Mouse (Mus musculus) gastrocnemius, postnatal 14 days (tissue): ENCODE data around the gene Cfl1. TPM values are rescaled to one million over a fixed set of nuclear protein-coding genes. Genes with fewer than 3 reads are reported as not detected.
"Not testable (repeated sequence)": the region's sequence is repeated elsewhere in the genome, so short reads cannot be mapped to it uniquely, and the experiment has no call there.

Source experiments
- DNase-seq: peaks from one replicate; pipeline ENCODE4 v3.0.0; 2021; ENCODE audit warnings: mixed read lengths
- intact Hi-C: fragments of 180-260 bp; cut with DNase I; formaldehyde crosslinking; loops from one replicate; pipeline ENCODE4 v1.15.1; 2025; ENCODE audit warnings: low total_unique reads
- total RNA-seq, 2 experiments: library from RNA; stranded (reverse); gene quantifications; 2 replicates each; pipeline ENCODE4 v1.2.3; 2021

Gene Cfl1
- total RNA-seq, 2 experiments from 2014 or later: 172 to 240 TPM

GRCm38 (mm10) chr19:5486286-5486685, 4.0 kb upstream of the Cfl1 start:
- DNase-seq: no peak
- intact Hi-C loops: no loop called here

GRCm38 (mm10) chr19:5486771-5487170, 3.5 kb upstream of the Cfl1 start:
- no peak for DNase-seq
- intact Hi-C loops: no loop called here

- DNase-seq: peak; percentile 96
- intact Hi-C loops: no loop called here
Measured at GRCm38 (mm10) chr19:5487768-5488550, 2.3 kb upstream of the Cfl1 start, which contains the start of gene Mus81. TSS of gene Mus81 (minus strand) at chr19:5488402.

- peak; percentile 98 for DNase-seq
- intact Hi-C loops: no loop called here
Measured at GRCm38 (mm10) chr19:5488878-5489571, 1.2 kb upstream of the Cfl1 start.

GRCm38 (mm10) chr19:5489721-5490120, 534 bp upstream of the Cfl1 start:
- DNase-seq, intact Hi-C loops: not testable (repeated sequence)

- intact Hi-C loops: no loop called here
- peak; percentile 84 for DNase-seq
Measured at GRCm38 (mm10) chr19:5490898-5491708, 848 bp downstream of the Cfl1 start.

GRCm38 (mm10) chr19:5492641-5493040, 2.4 kb downstream of the Cfl1 start:
- intact Hi-C loops: no loop called here
- no peak for DNase-seq

GRCm38 (mm10) chr19:5493301-5493721, 3.1 kb downstream of the Cfl1 start:
- DNase-seq, intact Hi-C loops: not testable (repeated sequence)

- intact Hi-C loops: no loop called here
- no peak for DNase-seq
Measured at GRCm38 (mm10) chr19:5494314-5494713, 4.1 kb downstream of the Cfl1 start.

- intact Hi-C loops: no loop called here
- DNase-seq: no peak
Measured at GRCm38 (mm10) chr19:5495353-5496051, 5.2 kb downstream of the Cfl1 start.

GRCm38 (mm10) chr19:5496052-5496370, 5.8 kb downstream of the Cfl1 start:
- DNase-seq: no peak
- intact Hi-C loops: no loop called here

GRCm38 (mm10) chr19:5500330-5500875, 10.1 kb downstream of the Cfl1 start:
- intact Hi-C loops: no loop called here
- DNase-seq: no peak

GRCm38 (mm10) chr19:5503687-5504086, 13.4 kb downstream of the Cfl1 start, which contains the start of gene 1700020D05Rik:
TSS of gene 1700020D05Rik (minus strand) at chr19:5503787.
- no peak for DNase-seq
- intact Hi-C loops: no loop called here

- intact Hi-C loops: no loop called here
- DNase-seq: peak; percentile 97
Measured at GRCm38 (mm10) chr19:5510031-5511026, 20.1 kb downstream of the Cfl1 start, which contains the start of gene Snx32. TSS of gene Snx32 (minus strand) at chr19:5510538.

GRCm38 (mm10) chr19:5511074-5511632, 20.9 kb downstream of the Cfl1 start:
- no peak for DNase-seq
- intact Hi-C loops: no loop called here

GRCm38 (mm10) chr19:5512091-5513004, 22.1 kb downstream of the Cfl1 start:
- no peak for DNase-seq
- intact Hi-C loops: no loop called here

GRCm38 (mm10) chr19:5513005-5513349, 22.7 kb downstream of the Cfl1 start:
- DNase-seq: no peak
- intact Hi-C loops: no loop called here
